Mouse (Mus musculus): ENCODE measurements around the gene Pi4ka.
"Not testable (repeated sequence)": the region's sequence is repeated elsewhere in the genome, so short reads cannot be mapped to it uniquely, and the experiment has no call there.

The Pi4ka gene

GRCm38 (mm10) chr16:17231523-17231922 lies 174.6 kb downstream of the Pi4ka start:
- DNase-seq, result not testable (repeated sequence)

Measured in spleen, adult 18-20 months (tissue).